Mouse (Mus musculus): ENCODE results near the gene Crispld2.

The Crispld2 gene

GRCm38 (mm10) chr8:120002348-120002747, 10.1 kb downstream of the Crispld2 start:
- no peak overlapping the region for H3K4me3 ChIP-seq (replicated peaks; ENCODE audit: low read length)
- H3K36me3 ChIP-seq (ENCODE audit: insufficient read depth, low read length), result no peaks in the 10 kb centered on the region
- TF ChIP-seq POU5F1 (IDR thresholded peaks at IDR 0.05; ENCODE audit: borderline replicate concordance, low read length), result no peak
- no peak for TF ChIP-seq CTCF (conservative IDR thresholded peaks at IDR 0.05; ENCODE audit: low read length)
- no peak for TF ChIP-seq NANOG (IDR thresholded peaks at IDR 0.05; ENCODE audit: borderline replicate concordance, low read length)
- peaks cover 20% of the 10 kb centered on the region for H3K27me3 ChIP-seq (ENCODE audit: insufficient read depth, low read length)
- H3K4me1 ChIP-seq (replicated peaks; ENCODE audit: low read depth, low read length), result peaks cover 26% of the 10 kb centered on the region
- no peaks in the 10 kb centered on the region for H3K9me3 ChIP-seq (ENCODE audit: low read length)

GRCm38 (mm10) chr8:120004154-120004702, 12.0 kb downstream of the Crispld2 start:
- H3K36me3 ChIP-seq (ENCODE audit: insufficient read depth, low read length), result no peaks in the 10 kb centered on the region
- H3K9me3 ChIP-seq (ENCODE audit: low read length), result no peaks in the 10 kb centered on the region
- H3K4me3 ChIP-seq (replicated peaks; ENCODE audit: low read length), result no peak overlapping the region
- peaks cover 16% of the 10 kb centered on the region for H3K4me1 ChIP-seq (replicated peaks; ENCODE audit: low read depth, low read length)
- TF ChIP-seq CTCF (conservative IDR thresholded peaks at IDR 0.05; ENCODE audit: low read length) (no peak), NANOG (IDR thresholded peaks at IDR 0.05; ENCODE audit: borderline replicate concordance, low read length) (no peak), POU5F1 (IDR thresholded peaks at IDR 0.05; ENCODE audit: borderline replicate concordance, low read length) (no peak)
- H3K27me3 ChIP-seq (ENCODE audit: insufficient read depth, low read length), result peaks cover 11% of the 10 kb centered on the region

DNA sequence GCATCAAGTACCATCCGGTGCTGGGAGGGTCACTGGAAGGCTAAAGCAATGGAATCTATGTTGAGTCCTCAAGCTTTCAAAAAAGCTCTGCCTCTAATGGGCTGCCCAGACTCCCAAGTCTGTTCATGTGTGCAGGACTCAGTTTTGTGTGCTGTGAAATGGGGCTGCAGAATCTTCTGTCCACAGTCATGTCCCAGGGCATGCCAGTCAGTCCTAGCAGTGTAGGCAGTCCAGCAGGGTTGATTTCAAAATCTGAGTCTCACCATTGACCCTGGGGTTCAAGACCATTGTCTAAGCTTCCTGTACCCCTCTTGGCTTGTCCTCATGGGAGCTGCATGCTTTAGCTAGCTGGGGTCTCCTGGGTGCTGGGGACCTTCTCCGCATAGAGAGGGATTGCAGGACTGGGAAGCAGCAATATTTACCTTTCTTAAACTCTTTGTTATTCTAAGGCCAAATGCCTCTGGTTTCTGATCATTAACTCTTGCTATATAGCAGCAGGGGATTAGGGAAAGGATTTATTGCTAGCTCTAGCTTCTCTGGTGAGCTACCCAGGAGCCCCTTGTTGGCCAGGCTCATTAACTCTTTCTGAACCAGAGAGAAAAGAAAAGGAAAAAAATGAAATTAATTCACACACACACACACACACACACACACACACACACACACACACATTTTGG, 12.6 kb downstream of the Crispld2 start:
- H3K4me1 ChIP-seq (replicated peaks; ENCODE audit: low read depth, low read length), result peaks cover 22% of the 10 kb centered on the region
- no peaks in the 10 kb centered on the region for H3K36me3 ChIP-seq (ENCODE audit: insufficient read depth, low read length)
- H3K9me3 ChIP-seq (ENCODE audit: low read length), result no peaks in the 10 kb centered on the region
- H3K4me3 ChIP-seq (replicated peaks; ENCODE audit: low read length), result no peak overlapping the region
- TF ChIP-seq POU5F1 (IDR thresholded peaks at IDR 0.05; ENCODE audit: borderline replicate concordance, low read length) (no peak), CTCF (conservative IDR thresholded peaks at IDR 0.05; ENCODE audit: low read length) (no peak), NANOG (IDR thresholded peaks at IDR 0.05; ENCODE audit: borderline replicate concordance, low read length) (no peak)
- H3K27me3 ChIP-seq (ENCODE audit: insufficient read depth, low read length), result peaks cover 11% of the 10 kb centered on the region

DNA sequence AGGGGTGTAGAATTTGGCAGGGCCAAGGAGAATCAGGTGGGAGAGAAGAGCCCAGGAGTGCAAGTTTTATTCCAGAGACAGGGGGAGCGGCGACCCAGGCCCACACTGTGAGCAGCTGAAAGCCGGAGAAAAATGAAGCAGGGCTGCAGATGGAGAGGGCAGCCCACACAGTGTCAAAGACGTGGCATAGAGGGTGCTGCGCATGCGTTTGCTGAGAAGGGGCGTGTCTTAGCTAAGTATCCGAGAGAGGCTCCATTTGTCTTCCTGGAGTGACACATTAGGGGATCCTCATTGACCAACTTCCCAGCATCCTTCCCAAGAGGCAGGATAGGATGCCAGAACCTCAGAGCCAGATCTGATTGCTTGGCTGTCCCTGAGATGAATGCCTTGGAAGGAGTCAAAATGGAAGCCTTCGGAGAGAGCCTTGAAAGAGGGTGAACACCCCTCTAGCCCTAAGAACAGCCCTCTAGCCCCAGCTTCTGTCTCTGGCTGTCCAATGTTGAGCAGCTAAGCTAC, 14.5 kb downstream of the Crispld2 start:
- H3K27me3 ChIP-seq (ENCODE audit: insufficient read depth, low read length), result peaks cover 19% of the 10 kb centered on the region
- peaks cover 22% of the 10 kb centered on the region for H3K4me1 ChIP-seq (replicated peaks; ENCODE audit: low read depth, low read length)
- no peaks in the 10 kb centered on the region for H3K9me3 ChIP-seq (ENCODE audit: low read length)
- H3K36me3 ChIP-seq (ENCODE audit: insufficient read depth, low read length), result no peaks in the 10 kb centered on the region
- H3K4me3 ChIP-seq (replicated peaks; ENCODE audit: low read length), result no peak overlapping the region
- no peak for TF ChIP-seq CTCF (conservative IDR thresholded peaks at IDR 0.05; ENCODE audit: low read length)

- TF ChIP-seq CTCF (conservative IDR thresholded peaks at IDR 0.05; ENCODE audit: low read length) (no peak), NANOG (IDR thresholded peaks at IDR 0.05; ENCODE audit: borderline replicate concordance, low read length) (no peak), POU5F1 (IDR thresholded peaks at IDR 0.05; ENCODE audit: borderline replicate concordance, low read length) (no peak)
These were observed 14.9 kb downstream of the Crispld2 start for GRCm38 (mm10) chr8:120007178-120007577.

DNA sequence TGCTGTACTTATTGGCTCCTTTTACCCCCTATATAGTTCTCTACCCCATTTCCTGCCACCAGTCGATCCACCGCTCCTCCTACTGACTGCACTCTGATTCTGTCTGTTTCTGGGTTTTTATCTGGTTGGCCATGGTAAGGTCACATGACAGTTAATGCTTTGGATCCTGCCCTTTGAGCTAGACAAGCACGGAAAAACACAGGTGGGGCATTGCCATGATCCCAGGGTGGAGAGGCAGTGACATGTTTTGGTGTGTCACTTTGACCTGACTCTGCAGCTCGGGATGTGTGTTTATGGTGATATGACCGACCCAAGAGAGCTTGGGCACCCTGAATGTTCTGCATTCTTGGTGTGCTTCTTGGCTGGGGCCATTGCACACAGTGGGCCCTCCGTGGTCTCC, 17.0 kb downstream of the Crispld2 start:
- H3K4me3 ChIP-seq (replicated peaks; ENCODE audit: low read length), result no peak overlapping the region
- no peaks in the 10 kb centered on the region for H3K9me3 ChIP-seq (ENCODE audit: low read length)
- H3K36me3 ChIP-seq (ENCODE audit: insufficient read depth, low read length), result no peaks in the 10 kb centered on the region
- TF ChIP-seq CTCF (conservative IDR thresholded peaks at IDR 0.05; ENCODE audit: low read length), result no peak
- no peak for TF ChIP-seq POU5F1 (IDR thresholded peaks at IDR 0.05; ENCODE audit: borderline replicate concordance, low read length)
- no peak for TF ChIP-seq NANOG (IDR thresholded peaks at IDR 0.05; ENCODE audit: borderline replicate concordance, low read length)
- H3K4me1 ChIP-seq (replicated peaks; ENCODE audit: low read depth, low read length), result peaks cover 27% of the 10 kb centered on the region
- H3K27me3 ChIP-seq (ENCODE audit: insufficient read depth, low read length), result peaks cover 30% of the 10 kb centered on the region

More at GRCm38 (mm10) chr8:120007178-120007577, 14.9 kb downstream of the Crispld2 start:
- Histone ChIP-seq H3K9me3 (ENCODE audit: low read length) (no peaks in the 10 kb centered on the region), H3K4me3 (replicated peaks; ENCODE audit: low read length) (no peak overlapping the region), H3K36me3 (ENCODE audit: insufficient read depth, low read length) (no peaks in the 10 kb centered on the region), H3K27me3 (ENCODE audit: insufficient read depth, low read length) (peaks cover 23% of the 10 kb centered on the region), H3K4me1 (replicated peaks; ENCODE audit: low read depth, low read length) (peaks cover 21% of the 10 kb centered on the region)

GRCm38 (mm10) chr8:120012491-120012890, 20.3 kb downstream of the Crispld2 start:
- H3K9me3 ChIP-seq (ENCODE audit: low read length), result no peaks in the 10 kb centered on the region
- H3K36me3 ChIP-seq (ENCODE audit: insufficient read depth, low read length), result no peaks in the 10 kb centered on the region
- H3K27me3 ChIP-seq (ENCODE audit: insufficient read depth, low read length), result peaks cover 32% of the 10 kb centered on the region
- H3K4me3 ChIP-seq (replicated peaks; ENCODE audit: low read length), result no peak overlapping the region
- no peak for TF ChIP-seq CTCF (conservative IDR thresholded peaks at IDR 0.05; ENCODE audit: low read length)
- TF ChIP-seq NANOG (IDR thresholded peaks at IDR 0.05; ENCODE audit: borderline replicate concordance, low read length), result no peak
- TF ChIP-seq POU5F1 (IDR thresholded peaks at IDR 0.05; ENCODE audit: borderline replicate concordance, low read length), result no peak
- H3K4me1 ChIP-seq (replicated peaks; ENCODE audit: low read depth, low read length), result peaks cover 18% of the 10 kb centered on the region

- TF ChIP-seq NANOG (IDR thresholded peaks at IDR 0.05; ENCODE audit: borderline replicate concordance, low read length) (no peak), POU5F1 (IDR thresholded peaks at IDR 0.05; ENCODE audit: borderline replicate concordance, low read length) (no peak), CTCF (conservative IDR thresholded peaks at IDR 0.05; ENCODE audit: low read length) (no peak)
- H3K9me3 ChIP-seq (ENCODE audit: low read length), result peaks cover 4% of the 10 kb centered on the region; the same call in 1 of the 2 replicates
- H3K27me3 ChIP-seq (ENCODE audit: insufficient read depth, low read length), result peaks cover 32% of the 10 kb centered on the region
- H3K4me1 ChIP-seq (replicated peaks; ENCODE audit: low read depth, low read length), result peaks cover 18% of the 10 kb centered on the region
- H3K36me3 ChIP-seq (ENCODE audit: insufficient read depth, low read length), result no peaks in the 10 kb centered on the region
- H3K4me3 ChIP-seq (replicated peaks; ENCODE audit: low read length), result no peak overlapping the region
These were observed 20.7 kb downstream of the Crispld2 start for GRCm38 (mm10) chr8:120012927-120013326.
